Mouse (Mus musculus) MEL (cell line): ENCODE measurements around the gene Ttc16.

ENCODE experiments used
- BHLHE40 ChIP-seq: IDR thresholded peaks from 2 replicates; pipeline ENCODE4 v1.6.1; 2012; ENCODE audit warnings: low read depth, mild to moderate bottlenecking, inconsistent platforms, low read length, improper control_type of control experiment, borderline replicate concordance
- CTCF ChIP-seq, 3 experiments: IDR thresholded peaks in 2 of 3; conservative IDR thresholded peaks in 1 of 3; 2 replicates each; pipeline ENCODE4 v1.5.1; 2011 to 2012; ENCODE audit warnings: low read length in 3 of 3, low read depth in 2 of 3, mild to moderate bottlenecking in 2 of 3, improper control_type of control experiment in 1 of 3, inconsistent platforms in 1 of 3, mixed read lengths in 1 of 3, moderate library complexity in 1 of 3; ENCODE audit not compliant: control insufficient read depth in 1 of 3, insufficient read depth in 1 of 3, poor library complexity in 1 of 3, severe bottlenecking in 1 of 3
- JUND ChIP-seq: IDR thresholded peaks from 2 replicates; pipeline ENCODE4 v1.6.1; 2011; ENCODE audit warnings: low read depth, mild to moderate bottlenecking, improper control_type of control experiment, low read length
- MAFK ChIP-seq: IDR thresholded peaks from 2 replicates; pipeline ENCODE4 v1.6.1; 2011; ENCODE audit warnings: low read depth, mild to moderate bottlenecking, low read length, improper control_type of control experiment, borderline replicate concordance
- POLR2A ChIP-seq, 2 experiments: IDR thresholded peaks; 2 replicates each; pipeline ENCODE4 v1.6.1; 2011 to 2012; ENCODE audit warnings: low read length in 2 of 2, mild to moderate bottlenecking in 2 of 2, control low read depth in 1 of 2, improper control_type of control experiment in 1 of 2, low read depth in 1 of 2, moderate library complexity in 1 of 2; ENCODE audit not compliant: control insufficient read depth in 1 of 2, insufficient read depth in 1 of 2, poor library complexity in 1 of 2
- SMC3 ChIP-seq: IDR thresholded peaks from 2 replicates; pipeline ENCODE4 v1.6.1; 2011; ENCODE audit warnings: low read depth, low read length, improper control_type of control experiment

GRCm38 (mm10) chr2:32818208-32818607 lies 42.8 kb upstream of the Ttc16 start:
- TF ChIP-seq CTCF (IDR thresholded peaks at IDR 0.05 in 2 of 3, conservative IDR thresholded peaks at IDR 0.05 in 1 of 3; ENCODE audit: control insufficient read depth in 1 of 3, insufficient read depth in 1 of 3, low read depth in 2 of 3, low read length in 3 of 3, poor library complexity in 1 of 3, severe bottlenecking in 1 of 3) = no peak
- no peak for TF ChIP-seq JUND
- TF ChIP-seq MAFK = no peak
- no peak for TF ChIP-seq BHLHE40
- TF ChIP-seq SMC3 = no peak
- TF ChIP-seq POLR2A (IDR thresholded peaks at IDR 0.05; ENCODE audit: control insufficient read depth in 1 of 2, insufficient read depth in 1 of 2, low read depth in 1 of 2, low read length in 2 of 2, poor library complexity in 1 of 2) = no peak
